Mouse (Mus musculus): ENCODE measurements around the gene Mcm8.

The Mcm8 gene

GRCm38 (mm10) chr2:132815608-132816314 lies at the start of gene Mcm8, which contains the start of gene Trmt6:
Gene Mcm8, plus strand, starts transcription at chr2:132816141.
Gene Trmt6, minus strand, starts transcription at chr2:132816055.
- in situ Hi-C loops (cut with MboI; ENCODE audit: low sequenced_read_pairs), result no loop called here

GRCm38 (mm10) chr2:132770822-132771221 lies 45.1 kb upstream of the Mcm8 start:
- in situ Hi-C loops (cut with MboI; ENCODE audit: low sequenced_read_pairs), result no loop called here

- in situ Hi-C loops (cut with MboI; ENCODE audit: low sequenced_read_pairs), result no loop called here
These were observed 35.0 kb upstream of the Mcm8 start, which contains the start of gene Chgb for GRCm38 (mm10) chr2:132780978-132781377. Gene Chgb, plus strand, starts transcription at chr2:132781278.

GRCm38 (mm10) chr2:132781439-132782068 lies 34.4 kb upstream of the Mcm8 start:
- in situ Hi-C loops (cut with MboI; ENCODE audit: low sequenced_read_pairs), result no loop called here

GRCm38 (mm10) chr2:132784039-132784438 lies 31.9 kb upstream of the Mcm8 start:
- in situ Hi-C loops (cut with MboI; ENCODE audit: low sequenced_read_pairs), result no loop called here

- in situ Hi-C loops (cut with MboI; ENCODE audit: low sequenced_read_pairs), result no loop called here
These were observed 22.3 kb upstream of the Mcm8 start for GRCm38 (mm10) chr2:132793441-132794203.

- in situ Hi-C loops (cut with MboI; ENCODE audit: low sequenced_read_pairs), result no loop called here
These were observed 21.7 kb upstream of the Mcm8 start for GRCm38 (mm10) chr2:132794204-132794586.

GRCm38 (mm10) chr2:132802976-132803375 lies 13.0 kb upstream of the Mcm8 start:
- in situ Hi-C loops (cut with MboI; ENCODE audit: low sequenced_read_pairs), result no loop called here

- in situ Hi-C loops (cut with MboI; ENCODE audit: low sequenced_read_pairs), result no loop called here
These were observed 25.1 kb downstream of the Mcm8 start for GRCm38 (mm10) chr2:132841071-132841470.

GRCm38 (mm10) chr2:132846407-132847358 lies 30.7 kb downstream of the Mcm8 start, which contains the start of gene Crls1:
Gene Crls1, plus strand, starts transcription at chr2:132846666.
- in situ Hi-C loops (cut with MboI; ENCODE audit: low sequenced_read_pairs), result no loop called here

GRCm38 (mm10) chr2:132847581-132847980 lies 31.6 kb downstream of the Mcm8 start:
- in situ Hi-C loops (cut with MboI; ENCODE audit: low sequenced_read_pairs), result no loop called here

GRCm38 (mm10) chr2:132848361-132848760 lies 32.4 kb downstream of the Mcm8 start:
- in situ Hi-C loops (cut with MboI; ENCODE audit: low sequenced_read_pairs), result no loop called here

- in situ Hi-C loops (cut with MboI; ENCODE audit: low sequenced_read_pairs), result no loop called here
These were observed 33.2 kb downstream of the Mcm8 start for GRCm38 (mm10) chr2:132849141-132849540.

GRCm38 (mm10) chr2:132853051-132853450 lies 37.1 kb downstream of the Mcm8 start:
- in situ Hi-C loops (cut with MboI; ENCODE audit: low sequenced_read_pairs), result no loop called here

GRCm38 (mm10) chr2:132856333-132856732 lies 40.4 kb downstream of the Mcm8 start:
- in situ Hi-C loops (cut with MboI; ENCODE audit: low sequenced_read_pairs), result no loop called here

GRCm38 (mm10) chr2:132860435-132860834 lies 44.5 kb downstream of the Mcm8 start:
- in situ Hi-C loops (cut with MboI; ENCODE audit: low sequenced_read_pairs), result no loop called here

GRCm38 (mm10) chr2:132861456-132861855 lies 45.5 kb downstream of the Mcm8 start:
- in situ Hi-C loops (cut with MboI; ENCODE audit: low sequenced_read_pairs), result no loop called here

GRCm38 (mm10) chr2:132863325-132863724 lies 47.4 kb downstream of the Mcm8 start:
- in situ Hi-C loops (cut with MboI; ENCODE audit: low sequenced_read_pairs), result no loop called here

- in situ Hi-C loops (cut with MboI; ENCODE audit: low sequenced_read_pairs), result no loop called here
These were observed 51.6 kb downstream of the Mcm8 start for GRCm38 (mm10) chr2:132867521-132867920.

GRCm38 (mm10) chr2:132869682-132870081 lies 53.7 kb downstream of the Mcm8 start:
- in situ Hi-C loops (cut with MboI; ENCODE audit: low sequenced_read_pairs), result no loop called here
